Mouse (Mus musculus) stomach, embryonic 14.5 days (tissue): Measurements from ENCODE around the gene Chst11. TPM values are rescaled to one million over a fixed set of nuclear protein-coding genes. Genes with fewer than 3 reads are reported as not detected.

ENCODE experiments used
- polyA plus RNA-seq: library from polyadenylated mRNA; unstranded; fragments of >200 nt; fragmentation: Nextera tagmentation; extraction: Ambion mirVana; gene quantifications from 2 replicates; pipeline ENCODE4 v1.2.1, GENCODE M21; 2014

Chst11 gene
- polyA plus RNA-seq, 1 experiment from 2014 or later: 2.0 TPM

Other genes starting within 250 kb of the Chst11 start
- 44.6 and 48.7 TPM in 2 replicates for gene Nfyb, start 221.4 kb upstream of the Chst11 start, polyA plus RNA-seq
- 98.3 and 98.7 TPM in 2 replicates for gene Txnrd1, start 151.5 kb upstream of the Chst11 start, polyA plus RNA-seq
- 0.52 and 0.88 TPM in 2 replicates for gene Eid3, start 118.9 kb upstream of the Chst11 start, polyA plus RNA-seq